Mouse (Mus musculus): ENCODE measurements around the gene C1s1. TPM values are rescaled to one million over a fixed set of nuclear protein-coding genes. Genes with fewer than 3 reads are reported as not detected.

Gene C1s1
- polyA plus RNA-seq, 1 experiment from 2014 or later, result 0.26 TPM

DNA sequence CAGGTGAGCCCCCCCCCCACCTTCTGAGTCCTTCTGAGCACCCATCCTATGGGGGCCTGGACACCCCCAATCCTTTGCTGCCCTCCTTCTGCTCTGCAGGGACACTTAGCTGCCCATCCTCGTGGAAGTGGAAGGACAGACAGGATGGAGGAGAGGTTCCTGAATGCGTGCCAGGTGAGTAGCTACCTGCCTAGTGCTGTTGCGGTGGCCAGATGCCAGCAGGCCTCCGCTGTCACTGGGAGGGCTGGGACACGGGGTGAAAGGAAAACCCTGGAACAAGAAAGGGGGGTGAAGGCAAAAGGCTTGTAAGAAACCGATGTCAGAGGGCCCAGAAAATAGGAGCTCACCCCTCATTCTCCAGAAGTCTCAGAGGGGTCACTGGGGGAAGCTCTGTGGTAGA lies 35.2 kb downstream of the C1s1 start:
- H3K4me3 ChIP-seq (ENCODE audit: low read depth, low read length), result no peak overlapping the region
- no peaks in the 10 kb centered on the region for H3K9me3 ChIP-seq (replicated peaks; ENCODE audit: control insufficient read depth, low read length)
- no peak for ATAC-seq (replicated peaks; ENCODE audit: insufficient number of reproducible peaks, low FRiP score, low TSS enrichment)
- H3K27ac ChIP-seq (ENCODE audit: low read depth, low read length), result no peak overlapping the region
- H3K4me1 ChIP-seq (ENCODE audit: control insufficient read depth, insufficient read depth, low read length), result no peaks in the 10 kb centered on the region
- no peak overlapping the region for H3K4me2 ChIP-seq
- no peaks in the 10 kb centered on the region for H3K27me3 ChIP-seq (ENCODE audit: control insufficient read depth, insufficient read depth, low read length)
- 71% methylated on average over 6 of the region's 6 CpGs for WGBS (ENCODE audit: insufficient replicate concordance)
- H3K36me3 ChIP-seq (ENCODE audit: control insufficient read depth, insufficient read depth, low read length), result no peaks in the 10 kb centered on the region
- H3K9ac ChIP-seq (ENCODE audit: low read depth, low read length), result no peak overlapping the region

DNA sequence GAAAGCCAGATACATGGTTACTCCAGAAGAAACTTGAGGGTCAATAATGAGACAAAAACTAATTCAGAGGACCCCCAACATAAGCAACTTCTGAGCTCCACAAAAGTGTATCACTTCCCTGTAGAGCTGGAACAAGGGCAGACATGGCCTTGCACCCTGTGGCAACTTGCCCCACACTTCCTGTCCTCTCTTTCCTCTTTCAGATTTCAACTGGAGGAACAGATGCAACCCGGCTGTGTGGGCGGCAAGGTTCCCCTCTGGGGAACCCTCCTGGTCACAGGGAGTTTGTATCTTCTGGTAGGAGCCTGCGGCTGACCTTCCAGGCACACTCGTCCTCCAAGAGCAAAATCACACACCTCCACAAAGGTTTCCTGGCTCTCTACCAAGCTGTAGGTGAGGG lies 37.1 kb downstream of the C1s1 start:
- H3K9ac ChIP-seq (ENCODE audit: low read depth, low read length), result no peak overlapping the region
- H3K27ac ChIP-seq (ENCODE audit: low read depth, low read length), result no peak overlapping the region
- no peaks in the 10 kb centered on the region for H3K9me3 ChIP-seq (replicated peaks; ENCODE audit: control insufficient read depth, low read length)
- H3K4me2 ChIP-seq, result no peak overlapping the region
- H3K4me3 ChIP-seq (ENCODE audit: low read depth, low read length), result no peak overlapping the region
- H3K27me3 ChIP-seq (ENCODE audit: control insufficient read depth, insufficient read depth, low read length), result no peaks in the 10 kb centered on the region
- WGBS (ENCODE audit: insufficient replicate concordance), result 64% methylated on average over 4 of the region's 4 CpGs
- H3K36me3 ChIP-seq (ENCODE audit: control insufficient read depth, insufficient read depth, low read length), result no peaks in the 10 kb centered on the region
- no peak for ATAC-seq (replicated peaks; ENCODE audit: insufficient number of reproducible peaks, low FRiP score, low TSS enrichment)
- H3K4me1 ChIP-seq (ENCODE audit: control insufficient read depth, insufficient read depth, low read length), result no peaks in the 10 kb centered on the region

DNA sequence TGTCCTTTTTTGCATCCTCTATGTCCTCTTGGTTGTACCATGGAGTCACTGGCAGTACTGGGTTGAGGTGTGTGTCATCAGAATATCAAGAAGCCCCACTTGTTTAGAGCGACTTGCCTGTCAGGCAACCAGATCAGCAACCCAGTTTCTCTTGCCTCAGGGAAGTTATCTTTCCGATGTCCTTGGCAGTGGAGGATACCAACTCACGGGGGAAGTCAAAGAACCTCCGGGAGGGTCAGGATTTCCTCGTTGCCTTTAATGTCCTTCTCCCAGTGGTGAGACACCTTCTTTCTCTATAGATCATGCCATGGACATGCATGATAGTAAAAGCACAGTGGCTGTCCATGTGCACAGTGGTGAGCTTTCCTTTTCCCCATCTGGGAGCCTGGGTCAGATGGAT lies 40.1 kb downstream of the C1s1 start:
- no peak overlapping the region for H3K9ac ChIP-seq (ENCODE audit: low read depth, low read length)
- no peaks in the 10 kb centered on the region for H3K9me3 ChIP-seq (replicated peaks; ENCODE audit: control insufficient read depth, low read length)
- no peaks in the 10 kb centered on the region for H3K36me3 ChIP-seq (ENCODE audit: control insufficient read depth, insufficient read depth, low read length)
- no peak overlapping the region for H3K4me3 ChIP-seq (ENCODE audit: low read depth, low read length)
- no peaks in the 10 kb centered on the region for H3K27me3 ChIP-seq (ENCODE audit: control insufficient read depth, insufficient read depth, low read length)
- no peaks in the 10 kb centered on the region for H3K4me1 ChIP-seq (ENCODE audit: control insufficient read depth, insufficient read depth, low read length)
- no peak overlapping the region for H3K27ac ChIP-seq (ENCODE audit: low read depth, low read length)
- no peak overlapping the region for H3K4me2 ChIP-seq
- no peak for ATAC-seq (replicated peaks; ENCODE audit: insufficient number of reproducible peaks, low FRiP score, low TSS enrichment)
- 78% methylated on average over 5 of the region's 5 CpGs for WGBS (ENCODE audit: insufficient replicate concordance)

DNA sequence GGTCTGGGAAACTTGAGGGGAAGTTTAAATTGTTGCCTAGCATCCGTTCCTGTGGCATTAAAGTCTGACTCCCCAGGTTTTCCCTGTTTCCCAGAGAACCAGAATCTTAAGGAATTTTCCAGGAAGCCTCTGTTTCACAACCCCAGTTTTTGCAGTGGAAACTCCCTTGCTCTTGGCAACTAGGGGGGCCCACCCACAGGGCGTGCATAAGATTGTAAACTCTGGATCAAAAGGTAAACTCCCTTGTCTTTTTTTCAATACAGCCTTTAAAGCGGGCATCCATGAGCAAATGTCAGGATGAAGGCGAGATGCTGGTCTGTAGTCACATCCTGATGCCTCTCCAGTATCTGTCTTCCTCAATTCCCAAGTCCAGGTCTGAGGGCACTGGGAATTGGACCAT lies 40.7 kb downstream of the C1s1 start:
- Histone ChIP-seq H3K27ac (ENCODE audit: low read depth, low read length) (no peak overlapping the region), H3K9ac (ENCODE audit: low read depth, low read length) (no peak overlapping the region), H3K9me3 (replicated peaks; ENCODE audit: control insufficient read depth, low read length) (no peaks in the 10 kb centered on the region), H3K4me2 (no peak overlapping the region), H3K36me3 (ENCODE audit: control insufficient read depth, insufficient read depth, low read length) (no peaks in the 10 kb centered on the region), H3K27me3 (ENCODE audit: control insufficient read depth, insufficient read depth, low read length) (no peaks in the 10 kb centered on the region), H3K4me3 (ENCODE audit: low read depth, low read length) (no peak overlapping the region), H3K4me1 (ENCODE audit: control insufficient read depth, insufficient read depth, low read length) (no peaks in the 10 kb centered on the region)
- 62% methylated on average over 4 of the region's 4 CpGs for WGBS (ENCODE audit: insufficient replicate concordance)
- no peak for ATAC-seq (replicated peaks; ENCODE audit: insufficient number of reproducible peaks, low FRiP score, low TSS enrichment)

DNA sequence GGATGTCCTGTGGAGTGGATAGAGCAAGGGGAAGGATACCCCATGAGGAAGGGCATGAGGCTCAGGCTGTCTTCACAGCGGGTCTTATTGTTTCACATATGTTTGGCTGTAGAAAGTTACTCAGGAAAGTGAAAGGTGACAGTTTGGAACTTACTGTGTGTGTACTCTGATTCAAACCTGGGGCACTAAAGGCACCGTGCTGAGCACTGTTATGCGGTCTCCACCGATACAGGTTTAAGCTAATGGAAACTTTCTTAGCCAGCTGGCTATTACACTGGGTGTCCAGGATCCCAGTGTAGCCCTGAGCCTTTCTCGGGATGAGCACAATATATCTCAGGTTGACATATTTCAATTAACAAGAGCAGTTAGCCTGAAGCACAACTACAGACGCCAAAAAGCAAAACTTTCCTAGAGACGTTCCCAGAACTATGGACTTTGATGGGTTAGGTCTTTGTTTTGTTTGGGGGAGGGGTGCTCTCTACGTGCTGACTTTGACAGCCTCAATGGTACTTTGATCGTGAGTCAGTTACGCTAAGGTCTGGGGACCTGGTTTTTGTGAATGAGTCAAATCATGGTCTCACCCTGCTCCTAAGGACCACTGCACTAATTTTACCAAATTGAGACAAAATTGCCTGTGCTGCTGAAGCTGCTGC lies 42.1 kb downstream of the C1s1 start:
- H3K9ac ChIP-seq (ENCODE audit: low read depth, low read length), result no peak overlapping the region
- H3K4me2 ChIP-seq, result no peak overlapping the region
- H3K27ac ChIP-seq (ENCODE audit: low read depth, low read length), result no peak overlapping the region
- H3K9me3 ChIP-seq (replicated peaks; ENCODE audit: control insufficient read depth, low read length), result no peaks in the 10 kb centered on the region
- H3K4me1 ChIP-seq (ENCODE audit: control insufficient read depth, insufficient read depth, low read length), result no peaks in the 10 kb centered on the region
- no peak for ATAC-seq (replicated peaks; ENCODE audit: insufficient number of reproducible peaks, low FRiP score, low TSS enrichment)
- no peaks in the 10 kb centered on the region for H3K27me3 ChIP-seq (ENCODE audit: control insufficient read depth, insufficient read depth, low read length)
- H3K36me3 ChIP-seq (ENCODE audit: control insufficient read depth, insufficient read depth, low read length), result no peaks in the 10 kb centered on the region
- WGBS (ENCODE audit: insufficient replicate concordance), result 38% methylated on average over 10 of the region's 10 CpGs
- no peak overlapping the region for H3K4me3 ChIP-seq (ENCODE audit: low read depth, low read length)

DNA sequence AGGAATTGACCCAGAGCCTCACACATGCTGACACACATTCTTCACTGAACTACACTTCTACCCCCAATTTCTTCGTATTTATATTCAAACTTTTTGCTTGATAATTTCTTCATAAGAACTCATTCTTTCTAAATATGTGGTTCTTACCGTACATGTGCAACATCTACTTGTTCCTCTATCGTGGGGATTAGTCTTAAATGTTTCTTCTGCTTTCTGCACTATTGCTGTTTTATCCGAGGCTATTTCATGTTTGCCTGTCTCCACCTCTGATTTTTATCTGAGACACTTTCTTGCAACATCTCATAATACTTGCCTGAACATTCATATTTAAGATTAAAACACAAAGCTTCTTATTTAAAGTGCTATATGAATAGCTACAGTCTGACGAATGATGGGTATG lies 46.1 kb downstream of the C1s1 start:
- Histone ChIP-seq H3K27ac (ENCODE audit: low read depth, low read length) (no peak overlapping the region), H3K4me2 (no peak overlapping the region), H3K9ac (ENCODE audit: low read depth, low read length) (no peak overlapping the region), H3K4me3 (ENCODE audit: low read depth, low read length) (no peak overlapping the region), H3K27me3 (ENCODE audit: control insufficient read depth, insufficient read depth, low read length) (no peaks in the 10 kb centered on the region), H3K4me1 (ENCODE audit: control insufficient read depth, insufficient read depth, low read length) (no peaks in the 10 kb centered on the region; the same call in 1 of the 2 replicates), H3K36me3 (ENCODE audit: control insufficient read depth, insufficient read depth, low read length) (no peaks in the 10 kb centered on the region), H3K9me3 (replicated peaks; ENCODE audit: control insufficient read depth, low read length) (no peaks in the 10 kb centered on the region)
- WGBS (ENCODE audit: insufficient replicate concordance), result 85% methylated on average over 5 of the region's 5 CpGs
- no peak for ATAC-seq (replicated peaks; ENCODE audit: insufficient number of reproducible peaks, low FRiP score, low TSS enrichment)

DNA sequence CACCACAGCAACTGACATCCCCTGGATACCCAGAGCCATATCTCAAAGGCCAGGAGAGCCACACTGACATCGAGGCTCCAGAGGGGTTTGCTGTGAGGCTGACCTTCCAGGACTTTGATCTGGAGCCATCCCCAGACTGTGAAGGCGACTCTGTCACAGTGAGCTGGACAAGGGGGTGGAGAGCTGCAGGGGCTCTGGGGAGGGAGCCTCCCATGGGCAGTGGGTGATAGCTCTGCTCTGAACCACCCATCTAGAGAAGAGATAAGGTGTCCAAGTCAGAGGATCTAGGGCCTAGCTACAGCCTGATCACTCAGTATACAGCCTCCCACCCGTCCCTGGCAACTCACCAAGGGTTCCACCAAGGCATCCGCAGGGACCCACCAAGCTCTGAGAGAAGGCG lies 48.3 kb downstream of the C1s1 start:
- 63% methylated on average over 5 of the region's 5 CpGs for WGBS (ENCODE audit: insufficient replicate concordance)
- Histone ChIP-seq H3K4me1 (ENCODE audit: control insufficient read depth, insufficient read depth, low read length) (no peaks in the 10 kb centered on the region; the same call in 1 of the 2 replicates), H3K27me3 (ENCODE audit: control insufficient read depth, insufficient read depth, low read length) (no peaks in the 10 kb centered on the region), H3K27ac (ENCODE audit: low read depth, low read length) (no peak overlapping the region), H3K9ac (ENCODE audit: low read depth, low read length) (no peak overlapping the region), H3K36me3 (ENCODE audit: control insufficient read depth, insufficient read depth, low read length) (no peaks in the 10 kb centered on the region), H3K4me2 (no peak overlapping the region), H3K9me3 (replicated peaks; ENCODE audit: control insufficient read depth, low read length) (no peaks in the 10 kb centered on the region), H3K4me3 (ENCODE audit: low read depth, low read length) (no peak overlapping the region)
- no peak for ATAC-seq (replicated peaks; ENCODE audit: insufficient number of reproducible peaks, low FRiP score, low TSS enrichment)

DNA sequence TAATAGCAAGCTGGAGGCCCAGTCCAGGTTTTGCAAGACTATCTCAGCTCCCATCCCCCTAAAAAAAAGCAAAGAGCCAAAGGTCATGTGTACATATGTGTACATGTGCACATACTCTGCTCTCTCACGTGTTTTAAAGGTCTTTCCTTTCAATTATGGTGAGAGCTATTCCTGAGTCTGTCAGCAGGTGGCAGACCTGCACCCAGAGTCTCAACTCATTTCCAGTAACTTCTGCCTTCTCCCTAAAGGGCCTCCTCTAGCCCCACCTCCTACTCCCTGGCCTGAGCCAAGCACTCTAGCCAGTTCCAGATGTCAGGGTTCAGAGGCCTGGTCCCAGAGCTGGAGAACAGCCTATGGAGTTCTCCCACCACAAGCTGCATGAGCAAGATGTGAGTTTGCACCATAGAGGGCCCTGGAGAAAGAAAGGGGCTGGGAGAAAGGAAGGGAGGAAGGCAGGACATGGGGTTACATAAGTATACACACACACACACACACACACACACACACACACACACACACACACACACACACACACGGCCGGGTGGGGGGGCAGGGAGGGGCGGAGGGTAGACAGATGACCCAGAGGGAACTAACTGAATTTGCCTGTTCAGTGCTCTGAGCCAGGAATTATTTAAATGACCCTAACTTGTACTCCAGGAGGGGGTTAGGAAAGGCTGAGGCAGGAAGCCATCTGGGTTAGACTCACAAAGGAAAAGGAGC lies 49.2 kb downstream of the C1s1 start, which contains the start of gene C1rl:
Gene C1rl (plus strand): TSS at position 272 of the 720 bp plus-strand sequence.
- H3K4me3 ChIP-seq (ENCODE audit: low read depth, low read length), result no peak within 1 kb of the TSS
- no peaks in the 10 kb centered on the region; the same call in 1 of the 2 replicates for H3K4me1 ChIP-seq (ENCODE audit: control insufficient read depth, insufficient read depth, low read length)
- H3K9me3 ChIP-seq (replicated peaks; ENCODE audit: control insufficient read depth, low read length), result no peaks in the 10 kb centered on the region
- no peaks in the 10 kb centered on the region for H3K27me3 ChIP-seq (ENCODE audit: control insufficient read depth, insufficient read depth, low read length)
- no peaks in the 10 kb centered on the region for H3K36me3 ChIP-seq (ENCODE audit: control insufficient read depth, insufficient read depth, low read length)
- H3K27ac ChIP-seq (ENCODE audit: low read depth, low read length), result no peak within 1 kb of the TSS
- H3K4me2 ChIP-seq, result no peak within 1 kb of the TSS
- no peak within 1 kb of the TSS for H3K9ac ChIP-seq (ENCODE audit: low read depth, low read length)
- WGBS (ENCODE audit: insufficient replicate concordance), result 28% methylated on average over 4 of the region's 4 CpGs
- peak; percentile 80 for ATAC-seq (replicated peaks; ENCODE audit: insufficient number of reproducible peaks, low FRiP score, low TSS enrichment)

DNA sequence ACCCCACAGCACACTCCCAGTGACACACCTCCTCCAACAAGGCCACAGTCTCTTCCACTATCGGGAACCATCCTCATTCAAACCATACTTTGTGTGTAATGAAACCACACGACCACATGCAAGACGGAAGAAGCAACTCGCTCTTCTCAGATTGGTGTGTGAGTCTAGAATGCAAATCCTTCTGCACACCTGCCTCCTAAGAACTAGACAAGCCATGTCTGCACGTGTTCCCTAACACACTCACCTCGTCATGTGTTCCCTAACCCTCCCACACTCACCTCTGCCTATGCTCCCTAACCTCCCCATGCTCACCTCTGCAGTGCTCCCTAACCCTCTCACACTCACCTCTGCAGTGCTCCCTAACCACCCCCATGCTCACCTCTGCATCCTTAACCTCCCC lies 50.7 kb downstream of the C1s1 start:
- Histone ChIP-seq H3K4me2 (no peak overlapping the region), H3K4me1 (ENCODE audit: control insufficient read depth, insufficient read depth, low read length) (no peaks in the 10 kb centered on the region; the same call in 1 of the 2 replicates), H3K4me3 (ENCODE audit: low read depth, low read length) (no peak overlapping the region), H3K36me3 (ENCODE audit: control insufficient read depth, insufficient read depth, low read length) (no peaks in the 10 kb centered on the region), H3K27ac (ENCODE audit: low read depth, low read length) (no peak overlapping the region), H3K9ac (ENCODE audit: low read depth, low read length) (no peak overlapping the region), H3K9me3 (replicated peaks; ENCODE audit: control insufficient read depth, low read length) (no peaks in the 10 kb centered on the region), H3K27me3 (ENCODE audit: control insufficient read depth, insufficient read depth, low read length) (no peaks in the 10 kb centered on the region)
- 77% methylated on average over 6 of the region's 6 CpGs for WGBS (ENCODE audit: insufficient replicate concordance)
- no peak for ATAC-seq (replicated peaks; ENCODE audit: insufficient number of reproducible peaks, low FRiP score, low TSS enrichment)
